Mouse (Mus musculus): ENCODE data around the gene Nqo1.

GRCm38 (mm10) chr8:107385063-107385462 is 17.9 kb downstream of the Nqo1 start:
- TF ChIP-seq CTCF (IDR thresholded peaks at IDR 0.05; ENCODE audit: borderline replicate concordance, insufficient read depth, low read length) (no peak), POLR2A (IDR thresholded peaks at IDR 0.05; ENCODE audit: low read depth, low read length) (no peak)

Data from embryonic fibroblast, embryonic 13.5 days (primary cell).